Mouse (Mus musculus): ENCODE data around the gene Cops8.

- TF ChIP-seq POLR2A (IDR thresholded peaks at IDR 0.05; ENCODE audit: insufficient read depth, low read length) (no peak), CTCF (IDR thresholded peaks at IDR 0.05; ENCODE audit: low read depth, low read length) (no peak), EP300 (IDR thresholded peaks at IDR 0.05; ENCODE audit: insufficient read depth, low read depth, low read length) (no peak)
Measured at GRCm38 (mm10) chr1:90633415-90634030, 30.7 kb downstream of the Cops8 start.
